Mouse (Mus musculus): ENCODE results near the gene Fnbp1.

DNA sequence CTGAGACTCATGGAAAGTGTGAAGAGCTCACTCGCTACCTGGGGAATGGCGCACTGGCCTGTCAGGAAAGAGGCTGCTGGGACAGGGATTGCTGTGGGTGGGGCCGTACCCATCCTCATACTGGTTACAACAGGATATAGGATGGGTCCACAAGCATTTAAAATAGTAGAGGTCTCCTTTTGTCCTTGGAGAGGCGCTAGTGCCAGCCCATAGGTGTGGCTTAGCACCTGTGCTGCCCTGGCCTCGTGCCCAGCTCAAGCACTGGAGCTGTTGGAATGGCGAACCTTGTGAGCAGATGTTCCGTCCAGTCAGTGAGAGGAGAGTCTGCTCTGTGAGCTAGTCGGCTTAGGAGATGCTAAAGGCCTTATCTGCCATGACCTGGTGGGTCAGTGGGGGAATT lies 122.8 kb downstream of the Fnbp1 start:
- TF ChIP-seq CTCF (conservative IDR thresholded peaks at IDR 0.05; ENCODE audit: low read length) (no peak), NANOG (IDR thresholded peaks at IDR 0.05; ENCODE audit: borderline replicate concordance, low read length) (no peak)

Data from E14TG2a.4 (cell line).